Mouse (Mus musculus) cortical plate, adult 2 months (tissue): ENCODE data around the gene Ipcef1. TPM values are rescaled to one million over a fixed set of nuclear protein-coding genes. Genes with fewer than 3 reads are reported as not detected.

Experiments
- H3K27ac ChIP-seq: fragments of 200-500 bp; 2 replicates; pipeline ENCODE4 v1.5.1; 2012; ENCODE audit warnings: low read length, control low read depth, inconsistent platforms; ENCODE audit not compliant: insufficient read depth
- H3K4me1 ChIP-seq: fragments of 200-500 bp; 2 replicates; pipeline ENCODE4 v1.6.1; 2011; ENCODE audit warnings: low read length; ENCODE audit not compliant: control insufficient read depth, insufficient read depth
- H3K4me3 ChIP-seq: fragments of 200-500 bp; 2 replicates; pipeline ENCODE4 v1.5.1; 2011; ENCODE audit warnings: mild to moderate bottlenecking, low read length, control low read depth; ENCODE audit not compliant: insufficient read depth
- CTCF ChIP-seq: fragments of 200-500 bp; IDR thresholded peaks from 2 replicates; pipeline ENCODE4 v1.5.1; 2011; ENCODE audit warnings: mild to moderate bottlenecking, control low read depth, low read length; ENCODE audit not compliant: insufficient read depth; ENCODE audit errors: extremely low read depth
- POLR2A ChIP-seq: fragments of 200-500 bp; IDR thresholded peaks from 2 replicates; pipeline ENCODE4 v1.6.1; 2011; ENCODE audit warnings: mild to moderate bottlenecking, low read length, control low read depth; ENCODE audit not compliant: insufficient read depth; ENCODE audit errors: extremely low read depth
- polyA plus RNA-seq: library from polyadenylated mRNA; depleted of rRNA; stranded (reverse); fragments of >200 nt; gene quantifications from 2 replicates; pipeline ENCODE4 v1.2.3, GENCODE M21; 2012; rRNA removed

Ipcef1 gene
- polyA plus RNA-seq, 1 experiment = 45.7 TPM

DNA sequence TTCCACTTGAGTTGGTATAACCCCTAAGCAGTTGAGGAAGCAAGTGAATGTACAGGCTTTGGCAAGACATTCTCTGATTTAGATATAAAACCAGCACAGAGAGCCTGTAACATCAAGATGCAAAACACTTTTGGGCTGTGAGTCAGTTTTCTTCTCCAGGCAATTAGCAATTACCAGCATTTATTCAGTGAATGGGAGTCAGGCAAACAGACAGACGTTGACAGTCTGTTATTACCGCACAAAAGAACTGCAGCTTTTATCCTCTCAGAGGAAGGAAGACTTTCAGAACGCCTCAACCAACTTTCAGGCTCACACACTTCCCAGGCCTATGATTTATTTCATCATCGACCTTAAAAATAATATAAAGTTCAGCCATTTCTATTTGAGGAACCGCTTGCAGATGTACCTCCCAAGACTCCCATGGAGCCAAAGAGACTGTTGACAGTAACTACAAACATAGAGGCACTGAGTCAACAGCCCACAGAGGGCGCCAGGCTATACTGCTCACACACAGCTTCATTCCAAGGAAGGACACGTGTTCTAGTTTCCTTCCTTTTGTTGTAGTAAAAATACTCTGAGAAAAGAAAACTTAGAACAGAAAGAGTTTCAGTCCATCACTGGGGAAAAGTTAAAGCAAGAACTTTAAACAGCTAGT lies 180.7 kb downstream of the Ipcef1 start:
- no peaks in the 10 kb centered on the region for H3K4me1 ChIP-seq
- no peak overlapping the region for H3K4me3 ChIP-seq
- TF ChIP-seq POLR2A (no peak), CTCF (no peak)
- H3K27ac ChIP-seq = no peak overlapping the region

- Histone ChIP-seq H3K4me3 (no peak overlapping the region), H3K4me1 (no peaks in the 10 kb centered on the region), H3K27ac (no peak overlapping the region)
- no peak for TF ChIP-seq POLR2A
- no peak for TF ChIP-seq CTCF
Measured at GRCm38 (mm10) chr10:6855812-6856211, 196.5 kb downstream of the Ipcef1 start.

DNA sequence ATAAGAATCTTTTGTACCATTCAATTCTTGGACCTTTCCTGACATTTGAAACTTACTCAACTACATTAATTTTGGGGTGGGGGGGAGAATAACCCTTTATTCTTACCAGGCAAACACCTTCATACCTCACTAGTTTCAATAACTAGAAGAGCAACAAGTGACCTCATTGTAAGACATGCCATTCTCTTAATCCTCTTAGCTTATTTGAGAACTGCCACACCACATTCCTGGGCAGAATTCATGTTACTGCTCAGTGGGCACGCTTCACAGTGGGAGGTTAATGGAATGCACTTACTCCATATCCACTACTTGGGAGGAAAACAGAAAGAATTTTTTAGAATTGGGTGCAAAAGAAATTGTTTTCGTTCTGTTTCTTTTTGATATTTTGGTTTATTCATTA lies 203.4 kb downstream of the Ipcef1 start:
- H3K27ac ChIP-seq = no peak overlapping the region
- H3K4me1 ChIP-seq = no peaks in the 10 kb centered on the region
- TF ChIP-seq CTCF (no peak), POLR2A (no peak)
- H3K4me3 ChIP-seq = no peak overlapping the region

GRCm38 (mm10) chr10:6848162-6848754 lies 204.0 kb downstream of the Ipcef1 start:
- H3K4me1 ChIP-seq = no peaks in the 10 kb centered on the region
- TF ChIP-seq CTCF (no peak), POLR2A (no peak)
- no peak overlapping the region for H3K27ac ChIP-seq
- no peak overlapping the region for H3K4me3 ChIP-seq

DNA sequence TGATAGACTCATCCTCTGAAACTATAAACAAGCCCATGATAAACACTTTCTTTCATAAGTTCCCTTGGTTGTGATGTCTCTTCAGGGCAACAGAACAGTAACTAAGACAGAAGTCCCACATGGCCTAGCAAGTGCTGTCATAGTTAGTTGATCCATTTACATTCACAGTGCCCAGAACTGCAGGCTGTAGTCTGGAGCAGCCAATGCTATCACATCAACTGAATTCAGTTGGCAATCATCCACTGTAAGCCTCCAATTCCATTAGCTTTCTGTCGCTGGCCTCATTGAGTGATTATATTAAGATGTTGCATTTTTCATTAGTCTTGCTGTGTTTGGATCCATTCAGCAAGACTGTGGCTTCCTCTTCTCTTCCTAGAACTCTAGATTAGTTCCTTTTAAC lies 206.0 kb downstream of the Ipcef1 start:
- TF ChIP-seq POLR2A = no peak
- no peak for TF ChIP-seq CTCF
- no peak overlapping the region for H3K4me3 ChIP-seq
- H3K27ac ChIP-seq = no peak overlapping the region
- no peaks in the 10 kb centered on the region for H3K4me1 ChIP-seq

DNA sequence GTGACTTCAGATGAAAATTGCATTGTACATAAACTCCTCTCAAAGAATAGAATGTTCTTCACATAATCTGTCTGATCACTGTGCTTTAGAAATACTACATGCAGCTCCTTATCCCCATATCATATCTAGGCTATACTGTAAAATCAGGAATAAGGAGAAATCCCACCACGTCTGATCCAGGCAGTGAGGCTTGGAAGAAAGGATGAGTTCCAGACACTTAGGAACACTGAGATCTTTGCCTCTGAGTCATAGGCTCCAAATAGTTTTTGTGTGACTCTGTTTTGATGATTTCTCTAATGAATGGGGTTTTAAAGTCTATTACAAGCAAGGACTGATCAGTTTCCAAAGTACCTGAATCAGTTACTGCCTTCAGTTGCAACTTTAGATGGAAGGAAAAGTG lies 210.1 kb downstream of the Ipcef1 start:
- no peak for TF ChIP-seq POLR2A
- TF ChIP-seq CTCF = no peak

More for the DNA sequence above, 210.1 kb downstream of the Ipcef1 start:
- H3K4me3 ChIP-seq = no peak overlapping the region
- no peak overlapping the region for H3K27ac ChIP-seq
- no peaks in the 10 kb centered on the region for H3K4me1 ChIP-seq

Other genes with a start within 250 kb of the Ipcef1 start
- gene Cnksr3, start 159.8 kb upstream of the Ipcef1 start, polyA plus RNA-seq = 5.8 and 7.0 TPM in 2 replicates